Mouse (Mus musculus) c-Kit-positive CD71-positive TER-119-positive erythroid progenitor cells, embryonic 14.5 days (primary cell): Measurements from ENCODE around the gene Ivd.

Experiments
- DNase-seq: peaks from one replicate; pipeline ENCODE4 v3.0.0-alpha.2; 2013; ENCODE audit warnings: low spot score

Ivd gene

GRCm38 (mm10) chr2:118861454-118862339, at the start of gene Ivd:
Ivd (plus strand) TSS chr2:118861954.
- DNase-seq = peak; percentile 93

- DNase-seq = no peak
Observed at GRCm38 (mm10) chr2:118812724-118813123, 49.0 kb upstream of the Ivd start.

GRCm38 (mm10) chr2:118813981-118814836, 47.5 kb upstream of the Ivd start, which contains the start of gene Knstrn:
Knstrn (plus strand) TSS chr2:118814003.
- DNase-seq = peak; percentile 88

- no peak for DNase-seq
Observed at GRCm38 (mm10) chr2:118822800-118823199, 39.0 kb upstream of the Ivd start.

GRCm38 (mm10) chr2:118824396-118824795, 37.4 kb upstream of the Ivd start:
- DNase-seq = no peak

- DNase-seq = no peak
Observed at GRCm38 (mm10) chr2:118829096-118829495, 32.7 kb upstream of the Ivd start.

- no peak for DNase-seq
Observed at GRCm38 (mm10) chr2:118834061-118834460, 27.7 kb upstream of the Ivd start.

GRCm38 (mm10) chr2:118835115-118835514, 26.6 kb upstream of the Ivd start:
- DNase-seq = no peak

GRCm38 (mm10) chr2:118838330-118838729, 23.4 kb upstream of the Ivd start:
- no peak for DNase-seq

GRCm38 (mm10) chr2:118841186-118841585, 20.6 kb upstream of the Ivd start:
- no peak for DNase-seq

GRCm38 (mm10) chr2:118841774-118842173, 20.0 kb upstream of the Ivd start:
- DNase-seq = peak; percentile 75

- no peak for DNase-seq
Observed at GRCm38 (mm10) chr2:118844427-118844826, 17.3 kb upstream of the Ivd start.

GRCm38 (mm10) chr2:118846246-118846645, 15.5 kb upstream of the Ivd start:
- no peak for DNase-seq

- no peak for DNase-seq
Observed at GRCm38 (mm10) chr2:118851756-118852155, 10.0 kb upstream of the Ivd start.

GRCm38 (mm10) chr2:118862340-118862675, 554 bp downstream of the Ivd start:
- no peak for DNase-seq

GRCm38 (mm10) chr2:118870601-118871000, 8.8 kb downstream of the Ivd start:
- DNase-seq = no peak

GRCm38 (mm10) chr2:118871032-118871431, 9.3 kb downstream of the Ivd start:
- no peak for DNase-seq

GRCm38 (mm10) chr2:118873018-118873417, 11.3 kb downstream of the Ivd start:
- no peak for DNase-seq

- DNase-seq = no peak
Observed at GRCm38 (mm10) chr2:118873890-118874430, 12.2 kb downstream of the Ivd start.

- DNase-seq = no peak
Observed at GRCm38 (mm10) chr2:118875316-118875715, 13.6 kb downstream of the Ivd start.

GRCm38 (mm10) chr2:118876453-118876852, 14.7 kb downstream of the Ivd start:
- no peak for DNase-seq

GRCm38 (mm10) chr2:118881019-118881418, 19.3 kb downstream of the Ivd start:
- DNase-seq = no peak

GRCm38 (mm10) chr2:118881956-118882355, 20.2 kb downstream of the Ivd start:
- no peak for DNase-seq
